Mouse (Mus musculus) brain, embryonic 14.5 days (tissue): ENCODE measurements around the gene Angptl7.

Experiments
- CTCF ChIP-seq: fragments of 200-500 bp; IDR thresholded peaks from 2 replicates; pipeline ENCODE4 v1.5.1; 2012; ENCODE audit warnings: inconsistent platforms, mild to moderate bottlenecking, moderate library complexity, borderline replicate concordance; ENCODE audit not compliant: insufficient read depth, insufficient read length; ENCODE audit errors: extremely low read depth
- POLR2A ChIP-seq: fragments of 200-500 bp; IDR thresholded peaks from 2 replicates; pipeline ENCODE4 v1.6.1; 2012; ENCODE audit warnings: mild to moderate bottlenecking, inconsistent platforms, borderline replicate concordance; ENCODE audit not compliant: poor library complexity, insufficient read depth, insufficient read length, severe bottlenecking; ENCODE audit errors: extremely low read depth

- no peak for TF ChIP-seq POLR2A
- no peak for TF ChIP-seq CTCF
Observed at GRCm38 (mm10) chr4:148511334-148511733, 11.1 kb upstream of the Angptl7 start.
